Mouse (Mus musculus) CH12.LX (cell line): ENCODE measurements around the gene Slfn2.
"Not testable (repeated sequence)": the region's sequence is repeated elsewhere in the genome, so short reads cannot be mapped to it uniquely, and the experiment has no call there.

Experiments used
- BHLHE40 ChIP-seq: IDR thresholded peaks from 2 replicates; pipeline ENCODE4 v1.6.1; 2011; ENCODE audit warnings: mild to moderate bottlenecking, low read depth, low read length, improper control_type of control experiment
- CTCF ChIP-seq, 2 experiments: IDR thresholded peaks in 1 of 2; conservative IDR thresholded peaks in 1 of 2; 2 replicates each; pipeline ENCODE4 v1.5.1; 2011 to 2012; ENCODE audit warnings: low read depth in 2 of 2, low read length in 2 of 2, improper control_type of control experiment in 1 of 2, inconsistent platforms in 1 of 2, mild to moderate bottlenecking in 1 of 2, moderate library complexity in 1 of 2
- KAT2A ChIP-seq: IDR thresholded peaks from 2 replicates; pipeline ENCODE4 v1.6.1; 2012; ENCODE audit warnings: low read length, improper control_type of control experiment, inconsistent platforms; ENCODE audit not compliant: insufficient replicate concordance
- MAFK ChIP-seq: IDR thresholded peaks from 2 replicates; pipeline ENCODE4 v1.6.1; 2011; ENCODE audit warnings: low read length, improper control_type of control experiment; ENCODE audit not compliant: insufficient replicate concordance
- MYC ChIP-seq: IDR thresholded peaks from 2 replicates; pipeline ENCODE4 v1.6.1; 2011; ENCODE audit warnings: low read depth, mild to moderate bottlenecking, improper control_type of control experiment, low read length
- TBP ChIP-seq: conservative IDR thresholded peaks from 2 replicates; pipeline ENCODE4 v1.6.1; 2011; ENCODE audit warnings: low read depth, low read length, improper control_type of control experiment
- ZMIZ1 ChIP-seq: IDR thresholded peaks from 2 replicates; pipeline ENCODE4 v1.6.1; 2012; ENCODE audit warnings: low read depth, mild to moderate bottlenecking, inconsistent platforms, low read length, improper control_type of control experiment

- not testable (repeated sequence) for TF ChIP-seq MAFK; CTCF (conservative IDR thresholded peaks at IDR 0.05 in 1 of 2, IDR thresholded peaks at IDR 0.05 in 1 of 2; ENCODE audit: low read depth in 2 of 2, low read length in 2 of 2); KAT2A; ZMIZ1; TBP; BHLHE40; MYC
Measured at GRCm38 (mm10) chr11:83019561-83020519, 45.1 kb upstream of the Slfn2 start.
